8 mouse cellular contexts compared by ENCODE assay signal in the genomic region with DNA sequence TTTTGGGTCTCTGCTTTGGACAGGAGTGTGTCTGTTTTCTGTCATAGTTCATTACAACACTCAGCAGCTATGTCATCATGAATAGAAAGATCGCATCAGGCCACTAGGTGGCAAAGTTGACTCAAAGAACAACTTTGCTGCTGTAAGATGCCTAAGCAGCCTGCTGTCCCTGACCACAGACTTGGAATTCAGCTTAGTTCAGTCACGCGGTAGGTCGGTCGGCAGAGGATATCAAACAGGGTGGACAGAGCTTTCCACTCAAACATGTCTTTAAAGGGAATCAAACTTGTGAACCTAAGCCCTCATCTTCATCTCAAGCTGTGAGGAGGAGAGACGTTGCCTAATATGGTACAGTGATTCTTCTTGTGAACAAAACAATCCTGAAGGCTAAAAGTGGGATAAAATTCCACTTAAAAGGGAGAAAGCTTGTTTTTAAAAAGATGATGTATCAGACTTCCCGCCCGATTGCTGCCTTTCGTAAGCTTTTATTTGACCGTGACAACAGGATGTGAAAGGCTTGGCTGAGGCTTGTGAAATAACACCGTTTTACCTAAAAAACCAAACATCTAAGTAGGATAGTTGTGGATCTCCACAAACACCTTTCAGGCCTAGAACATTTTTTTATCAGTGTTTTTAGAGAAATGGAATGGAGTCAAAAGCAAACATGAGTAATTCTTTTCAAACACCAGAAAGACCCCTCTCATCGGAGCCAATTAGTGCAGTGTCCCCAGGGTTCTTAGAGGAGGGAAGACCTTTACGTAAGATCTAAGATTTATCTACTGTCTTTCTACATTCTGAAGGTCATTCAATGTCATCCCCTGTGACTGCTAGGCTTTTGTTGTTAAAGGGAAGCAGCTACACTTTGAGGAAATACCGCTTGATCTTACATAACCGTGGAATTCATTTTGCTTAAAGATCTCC.
A peak's percentile ranks its signal among the peaks of the same experiment; 100 is the strongest.
DNase-seq lines count a peak whose midpoint lies in the region; ATAC-seq and TF ChIP-seq lines count a peak whose summit lies in the region.

No protein-coding gene starts in this region.

- no peaks in the 10 kb centered on the region for H3K36me3 ChIP-seq in embryonic facial prominence, embryonic 15.5 days
- H3K36me3 ChIP-seq in heart, embryonic 10.5 days = no peaks in the 10 kb centered on the region
- H3K36me3 ChIP-seq in limb, embryonic 10.5 days = no peaks in the 10 kb centered on the region
- no peaks in the 10 kb centered on the region for H3K36me3 ChIP-seq in midbrain, postnatal 0 days (ENCODE audit: insufficient read depth, low read length)
- H3K36me3 ChIP-seq in stomach, embryonic 16.5 days (ENCODE audit: control insufficient read depth, insufficient read depth, low read length) = no peaks in the 10 kb centered on the region

- no peaks in the 10 kb centered on the region for H3K27me3 ChIP-seq in embryonic facial prominence, embryonic 15.5 days
- H3K27me3 ChIP-seq in heart, embryonic 10.5 days (ENCODE audit: insufficient read depth, poor library complexity, severe bottlenecking) = no peaks in the 10 kb centered on the region
- no peaks in the 10 kb centered on the region for H3K27me3 ChIP-seq in limb, embryonic 10.5 days (ENCODE audit: low read depth, poor library complexity, severe bottlenecking)
- H3K27me3 ChIP-seq in midbrain, postnatal 0 days (ENCODE audit: insufficient read depth, low read length) = no peaks in the 10 kb centered on the region
- no peaks in the 10 kb centered on the region for H3K27me3 ChIP-seq in stomach, embryonic 16.5 days (ENCODE audit: control insufficient read depth, insufficient read depth, low read length)

- no peak overlapping the region for H3K27ac ChIP-seq in embryonic facial prominence, embryonic 15.5 days (replicated peaks)
- H3K27ac ChIP-seq in heart, embryonic 10.5 days = no peak overlapping the region
- H3K27ac ChIP-seq in limb, embryonic 10.5 days = no peak overlapping the region
- H3K27ac ChIP-seq in midbrain, postnatal 0 days (ENCODE audit: low read depth, low read length) = no peak overlapping the region
- no peak overlapping the region for H3K27ac ChIP-seq in stomach, embryonic 16.5 days (ENCODE audit: low read length)

- TF ChIP-seq CTCF in midbrain, postnatal 0 days (IDR thresholded peaks at IDR 0.05) = peak; percentile 90

- no peak overlapping the region for H3K4me3 ChIP-seq in embryonic facial prominence, embryonic 15.5 days (replicated peaks)
- no peak overlapping the region for H3K4me3 ChIP-seq in heart, embryonic 10.5 days
- H3K4me3 ChIP-seq in limb, embryonic 10.5 days = no peak overlapping the region
- no peak overlapping the region for H3K4me3 ChIP-seq in midbrain, postnatal 0 days (ENCODE audit: low read depth, low read length)
- H3K4me3 ChIP-seq in stomach, embryonic 16.5 days (replicated peaks; ENCODE audit: low read length) = no peak overlapping the region

- H3K4me1 ChIP-seq in embryonic facial prominence, embryonic 15.5 days = no peaks in the 10 kb centered on the region
- H3K4me1 ChIP-seq in heart, embryonic 10.5 days = no peaks in the 10 kb centered on the region
- no peaks in the 10 kb centered on the region for H3K4me1 ChIP-seq in limb, embryonic 10.5 days
- H3K4me1 ChIP-seq in midbrain, postnatal 0 days (ENCODE audit: insufficient read depth, low read length) = no peaks in the 10 kb centered on the region
- H3K4me1 ChIP-seq in stomach, embryonic 16.5 days (ENCODE audit: control insufficient read depth, insufficient read depth, low read length) = no peaks in the 10 kb centered on the region

- peak; percentile 70 to 78 for DNase-seq in adrenal gland, postnatal 36 days
- DNase-seq in heart, embryonic 10.5 days (ENCODE audit: low spot score) = peak; percentile 87
- peak; percentile 68 to 77 for DNase-seq in kidney, adult 8-10 months
- DNase-seq in limb, embryonic 10.5 days (ENCODE audit: low spot score) = peak; percentile 56
- DNase-seq in midbrain, postnatal 0 days (ENCODE audit: low spot score) = peak; percentile 92

- no peak overlapping the region for H3K4me2 ChIP-seq in embryonic facial prominence, embryonic 15.5 days (replicated peaks)
- peak overlapping the region; percentile 24; the same call in 1 of the 2 replicates for H3K4me2 ChIP-seq in midbrain, postnatal 0 days (ENCODE audit: low read depth, low read length, poor library complexity, severe bottlenecking)
- H3K4me2 ChIP-seq in stomach, embryonic 16.5 days (ENCODE audit: low read depth, low read length) = no peak overlapping the region

- H3K9ac ChIP-seq in embryonic facial prominence, embryonic 15.5 days = no peak overlapping the region
- no peak overlapping the region for H3K9ac ChIP-seq in midbrain, postnatal 0 days (replicated peaks; ENCODE audit: low read length, poor library complexity, severe bottlenecking)
- no peak overlapping the region for H3K9ac ChIP-seq in stomach, embryonic 16.5 days (ENCODE audit: low read length)

- H3K9me3 ChIP-seq in embryonic facial prominence, embryonic 15.5 days (replicated peaks) = no peaks in the 10 kb centered on the region
- no peaks in the 10 kb centered on the region for H3K9me3 ChIP-seq in heart, embryonic 10.5 days
- H3K9me3 ChIP-seq in limb, embryonic 10.5 days (replicated peaks) = no peaks in the 10 kb centered on the region
- no peaks in the 10 kb centered on the region for H3K9me3 ChIP-seq in midbrain, postnatal 0 days (ENCODE audit: low read length)
- H3K9me3 ChIP-seq in stomach, embryonic 16.5 days (replicated peaks; ENCODE audit: control insufficient read depth, low read length) = no peaks in the 10 kb centered on the region

- peak; percentile 90 for ATAC-seq in CD4-positive, CD25-positive, alpha-beta regulatory T cell, adult 4 months
- ATAC-seq in embryonic facial prominence, embryonic 15.5 days (ENCODE audit: insufficient number of reproducible peaks, low FRiP score, low TSS enrichment, low read depth) = peak; percentile 75
- peak; percentile 82 for ATAC-seq in midbrain, postnatal 0 days (ENCODE audit: low FRiP score)
- ATAC-seq in stomach, embryonic 16.5 days (ENCODE audit: insufficient read depth, low FRiP score) = peak; percentile 61; the same call in 1 of the 2 replicates

- 42% methylated on average over 15 of the region's 15 CpGs for WGBS in embryonic facial prominence, embryonic 15.5 days
- WGBS in heart, embryonic 10.5 days = 49% methylated on average over 15 of the region's 15 CpGs
- 61% methylated on average over 15 of the region's 15 CpGs for WGBS in limb, embryonic 10.5 days
- 32% methylated on average over 15 of the region's 15 CpGs for WGBS in midbrain, postnatal 0 days
- 36% methylated on average over 15 of the region's 15 CpGs for WGBS in stomach, embryonic 16.5 days
